Mouse (Mus musculus): ENCODE results near the gene Tnxb. TPM values are rescaled to one million over a fixed set of nuclear protein-coding genes. Genes with fewer than 3 reads are reported as not detected.
"Not testable (repeated sequence)": the region's sequence is repeated elsewhere in the genome, so short reads cannot be mapped to it uniquely, and the experiment has no call there.

Tnxb gene
- polyA plus RNA-seq, 1 experiment from 2014 or later = not detected

DNA sequence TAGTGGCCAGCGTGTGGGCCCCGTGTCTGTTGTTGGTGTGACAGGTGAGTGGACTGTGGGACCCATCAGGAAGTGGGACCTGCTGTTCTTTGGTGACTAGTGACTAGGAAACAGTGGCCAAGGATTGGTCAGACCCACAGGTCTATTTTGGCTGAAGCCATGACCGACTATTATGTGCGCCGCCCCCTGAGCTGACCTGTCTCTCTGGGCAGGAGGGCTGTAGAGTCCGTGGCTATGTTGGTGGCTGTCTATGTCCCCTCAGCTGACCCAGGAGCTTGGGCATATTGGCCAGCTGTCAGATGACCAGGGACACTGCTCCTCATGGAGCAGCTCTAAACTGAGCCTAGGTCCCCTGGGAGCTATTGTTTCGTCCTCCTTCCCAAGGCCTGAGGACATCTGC is 18.6 kb downstream of the Tnxb start:
- H3K36me3 ChIP-seq (ENCODE audit: control insufficient read depth, insufficient read depth, low read length) = no peaks in the 10 kb centered on the region
- no peak overlapping the region for H3K9ac ChIP-seq (ENCODE audit: low read length)
- no peaks in the 10 kb centered on the region for H3K4me1 ChIP-seq (ENCODE audit: control insufficient read depth, insufficient read depth, low read length)
- H3K4me2 ChIP-seq (ENCODE audit: low read depth, severe bottlenecking) = no peak overlapping the region
- no peak overlapping the region for H3K4me3 ChIP-seq (ENCODE audit: low read depth, low read length)
- 88% methylated on average over 7 of the region's 7 CpGs for WGBS
- H3K27me3 ChIP-seq (ENCODE audit: control insufficient read depth, insufficient read depth, low read length) = no peaks in the 10 kb centered on the region
- no peaks in the 10 kb centered on the region for H3K9me3 ChIP-seq (ENCODE audit: control insufficient read depth, low read length)
- DNase-seq (ENCODE audit: low spot score) (no peak), ATAC-seq (ENCODE audit: insufficient number of reproducible peaks, low FRiP score, low TSS enrichment, low read depth) (no peak)
- no peak overlapping the region for H3K27ac ChIP-seq (replicated peaks; ENCODE audit: low read depth, low read length)

DNA sequence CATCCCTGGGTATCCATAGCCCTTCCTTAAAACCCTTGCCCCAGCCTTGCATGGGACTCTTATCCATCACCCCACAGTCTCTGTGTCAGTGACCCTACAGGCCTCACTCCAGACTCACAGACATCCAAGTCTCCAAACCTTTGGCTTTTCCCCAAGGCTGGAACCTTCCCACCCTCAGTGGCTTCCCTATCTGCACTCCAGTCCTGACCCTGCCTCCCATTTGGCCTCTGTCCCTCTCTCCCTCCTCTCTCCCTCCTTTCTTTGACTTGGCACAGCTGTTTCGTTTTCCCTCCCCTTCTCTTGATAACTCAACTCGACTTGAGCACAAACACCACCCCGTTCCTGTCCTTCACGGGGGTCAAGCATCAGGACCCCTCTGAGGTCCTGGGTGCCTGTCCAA is 20.1 kb downstream of the Tnxb start:
- H3K4me1 ChIP-seq (ENCODE audit: control insufficient read depth, insufficient read depth, low read length) = no peaks in the 10 kb centered on the region
- no peak overlapping the region for H3K27ac ChIP-seq (replicated peaks; ENCODE audit: low read depth, low read length)
- H3K9me3 ChIP-seq (ENCODE audit: control insufficient read depth, low read length) = no peaks in the 10 kb centered on the region
- WGBS = 66% methylated on average over 4 of the region's 4 CpGs
- H3K4me2 ChIP-seq (ENCODE audit: low read depth, severe bottlenecking) = no peak overlapping the region
- DNase-seq (ENCODE audit: low spot score) = no peak
- no peaks in the 10 kb centered on the region for H3K36me3 ChIP-seq (ENCODE audit: control insufficient read depth, insufficient read depth, low read length)
- no peaks in the 10 kb centered on the region for H3K27me3 ChIP-seq (ENCODE audit: control insufficient read depth, insufficient read depth, low read length)
- no peak overlapping the region for H3K4me3 ChIP-seq (ENCODE audit: low read depth, low read length)
- no peak overlapping the region for H3K9ac ChIP-seq (ENCODE audit: low read length)
- ATAC-seq (ENCODE audit: insufficient number of reproducible peaks, low FRiP score, low TSS enrichment, low read depth) = no peak

DNA sequence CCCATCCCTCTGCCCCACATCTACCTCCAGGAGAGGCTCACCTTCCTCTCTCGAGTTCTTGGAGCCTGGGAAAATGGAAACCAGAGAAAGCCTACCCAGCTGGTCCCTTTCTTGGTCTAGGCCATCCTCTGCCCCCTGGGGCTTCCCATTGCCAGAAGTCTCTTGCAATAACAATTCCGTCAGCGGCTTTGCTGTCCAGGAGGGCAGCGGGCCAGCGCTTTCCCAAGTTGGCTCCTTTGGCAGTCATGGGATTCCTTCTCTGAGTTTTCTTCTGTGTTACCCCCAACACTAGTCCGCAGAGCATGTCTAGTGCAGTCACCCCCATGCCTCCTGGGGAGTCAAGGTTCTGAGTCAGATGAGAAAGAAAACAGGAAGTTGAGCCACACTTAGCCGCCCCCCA is 22.6 kb downstream of the Tnxb start:
- DNase-seq (ENCODE audit: low spot score) (no peak), ATAC-seq (ENCODE audit: insufficient number of reproducible peaks, low FRiP score, low TSS enrichment, low read depth) (no peak)
- H3K36me3 ChIP-seq (ENCODE audit: control insufficient read depth, insufficient read depth, low read length) = no peaks in the 10 kb centered on the region
- no peak overlapping the region for H3K4me2 ChIP-seq (ENCODE audit: low read depth, severe bottlenecking)
- no peak overlapping the region for H3K4me3 ChIP-seq (ENCODE audit: low read depth, low read length)
- H3K9ac ChIP-seq (ENCODE audit: low read length) = no peak overlapping the region
- no peaks in the 10 kb centered on the region for H3K4me1 ChIP-seq (ENCODE audit: control insufficient read depth, insufficient read depth, low read length)
- H3K27ac ChIP-seq (replicated peaks; ENCODE audit: low read depth, low read length) = no peak overlapping the region
- H3K27me3 ChIP-seq (ENCODE audit: control insufficient read depth, insufficient read depth, low read length) = no peaks in the 10 kb centered on the region
- 74% methylated on average over 7 of the region's 7 CpGs for WGBS
- no peaks in the 10 kb centered on the region for H3K9me3 ChIP-seq (ENCODE audit: control insufficient read depth, low read length)

DNA sequence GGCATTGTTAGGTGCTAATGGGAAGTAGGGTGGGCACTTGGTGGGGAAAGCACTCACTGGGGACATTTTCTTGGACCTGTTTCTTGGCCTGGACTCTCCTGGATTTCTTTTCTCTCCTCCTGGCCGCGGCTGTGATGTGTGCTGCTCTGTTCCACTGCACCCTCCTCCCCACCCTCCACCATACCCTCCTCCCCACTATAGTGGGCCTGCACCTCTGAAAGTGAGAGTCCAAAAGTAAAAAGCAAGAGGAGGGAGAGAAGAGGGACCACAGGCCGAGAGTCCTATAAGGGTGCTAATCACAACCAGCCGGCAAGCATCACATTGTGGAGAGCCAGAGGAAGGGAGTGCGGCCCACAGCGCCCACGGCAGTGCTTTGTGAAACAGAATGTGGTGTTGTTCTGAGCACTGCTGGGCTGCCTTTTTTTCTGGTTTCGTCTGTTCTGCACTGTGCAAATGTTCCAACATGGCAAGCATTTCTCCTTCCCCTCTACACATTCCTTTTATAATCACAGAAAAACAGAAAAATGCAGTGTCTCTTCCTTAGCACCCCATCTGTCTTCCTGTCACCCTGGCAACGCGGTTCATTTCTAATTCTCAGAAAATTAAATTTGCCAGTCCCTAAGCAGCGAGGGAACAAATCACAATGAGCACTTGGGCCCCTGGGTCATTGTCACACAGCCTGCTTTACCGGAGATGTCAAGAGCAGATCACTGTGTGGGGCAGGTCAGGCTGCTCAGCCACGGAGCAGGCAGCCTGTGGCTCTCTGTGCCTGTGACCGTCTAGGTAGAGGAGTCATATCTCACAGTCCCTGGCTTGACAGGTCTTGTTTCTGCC is 29.5 kb downstream of the Tnxb start:
- H3K36me3 ChIP-seq (ENCODE audit: control insufficient read depth, insufficient read depth, low read length) = no peaks in the 10 kb centered on the region
- no peaks in the 10 kb centered on the region for H3K27me3 ChIP-seq (ENCODE audit: control insufficient read depth, insufficient read depth, low read length)
- H3K4me1 ChIP-seq (ENCODE audit: control insufficient read depth, insufficient read depth, low read length) = peaks cover 4% of the 10 kb centered on the region; the same call in 1 of the 2 replicates
- H3K4me2 ChIP-seq (ENCODE audit: low read depth, severe bottlenecking) = no peak overlapping the region
- DNase-seq (ENCODE audit: low spot score) = peak; percentile 44
- no peaks in the 10 kb centered on the region for H3K9me3 ChIP-seq (ENCODE audit: control insufficient read depth, low read length)
- WGBS = 46% methylated on average over 14 of the region's 14 CpGs
- H3K27ac ChIP-seq (replicated peaks; ENCODE audit: low read depth, low read length) = no peak overlapping the region; the same call in 1 of the 2 replicates
- ATAC-seq (ENCODE audit: insufficient number of reproducible peaks, low FRiP score, low TSS enrichment, low read depth) = 0 out of 2 replicates have a peak, but pooled peaks have one; percentile 31
- H3K9ac ChIP-seq (ENCODE audit: low read length) = no peak overlapping the region
- H3K4me3 ChIP-seq (ENCODE audit: low read depth, low read length) = no peak overlapping the region

DNA sequence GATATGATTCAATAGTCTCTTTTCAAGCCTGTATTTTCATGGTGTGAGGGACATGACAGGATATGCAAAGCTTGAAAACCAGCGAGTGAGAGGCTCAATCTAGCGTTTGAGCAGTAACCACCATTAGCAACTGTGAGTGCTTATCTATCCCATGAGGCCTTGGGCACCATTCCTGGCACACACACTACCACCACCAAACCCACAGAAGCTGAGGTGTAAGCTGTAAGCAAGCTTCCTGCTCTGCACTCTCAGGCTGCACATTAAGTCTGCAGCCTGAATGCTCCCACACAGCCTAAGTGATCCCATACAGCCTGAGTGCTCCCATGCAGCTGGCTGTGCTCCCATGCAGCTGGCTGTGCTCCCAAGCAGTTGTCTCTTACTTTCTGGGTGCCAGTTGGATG is 30.3 kb downstream of the Tnxb start:
- ATAC-seq (ENCODE audit: insufficient number of reproducible peaks, low FRiP score, low TSS enrichment, low read depth) (no peak), DNase-seq (ENCODE audit: low spot score) (no peak)
- 76% methylated on average over 2 of the region's 2 CpGs for WGBS
- H3K4me1 ChIP-seq (ENCODE audit: control insufficient read depth, insufficient read depth, low read length) = peaks cover 4% of the 10 kb centered on the region; the same call in 1 of the 2 replicates
- H3K36me3 ChIP-seq (ENCODE audit: control insufficient read depth, insufficient read depth, low read length) = no peaks in the 10 kb centered on the region
- no peak overlapping the region for H3K27ac ChIP-seq (replicated peaks; ENCODE audit: low read depth, low read length)
- no peak overlapping the region for H3K4me3 ChIP-seq (ENCODE audit: low read depth, low read length)
- H3K27me3 ChIP-seq (ENCODE audit: control insufficient read depth, insufficient read depth, low read length) = no peaks in the 10 kb centered on the region
- no peaks in the 10 kb centered on the region for H3K9me3 ChIP-seq (ENCODE audit: control insufficient read depth, low read length)
- H3K4me2 ChIP-seq (ENCODE audit: low read depth, severe bottlenecking) = no peak overlapping the region
- no peak overlapping the region for H3K9ac ChIP-seq (ENCODE audit: low read length)

DNA sequence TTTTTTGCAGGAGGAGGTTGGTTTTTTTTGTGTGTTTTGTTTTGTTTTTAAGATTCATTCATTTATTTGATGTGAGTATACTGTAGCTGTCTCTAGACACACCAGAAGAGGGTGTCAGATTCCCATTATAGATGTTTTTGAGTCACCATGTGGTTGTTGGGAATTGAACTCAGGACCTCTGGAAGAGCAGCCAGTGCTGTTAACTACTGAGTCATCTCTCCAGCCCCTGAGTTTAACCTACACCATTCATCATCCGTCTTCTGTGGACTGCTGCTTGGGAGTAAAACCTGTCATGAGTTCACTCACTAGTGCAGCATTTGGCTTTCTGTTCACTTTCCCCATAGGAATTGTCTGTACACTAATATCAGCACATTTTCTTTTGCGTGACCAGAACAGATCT is 36.1 kb downstream of the Tnxb start:
- whole genome bisulfite sequencing = 86% methylated on average over 2 of the region's 2 CpGs
- not testable (repeated sequence) for ATAC-seq (ENCODE audit: insufficient number of reproducible peaks, low FRiP score, low TSS enrichment, low read depth); H3K9ac ChIP-seq (ENCODE audit: low read length)

DNA sequence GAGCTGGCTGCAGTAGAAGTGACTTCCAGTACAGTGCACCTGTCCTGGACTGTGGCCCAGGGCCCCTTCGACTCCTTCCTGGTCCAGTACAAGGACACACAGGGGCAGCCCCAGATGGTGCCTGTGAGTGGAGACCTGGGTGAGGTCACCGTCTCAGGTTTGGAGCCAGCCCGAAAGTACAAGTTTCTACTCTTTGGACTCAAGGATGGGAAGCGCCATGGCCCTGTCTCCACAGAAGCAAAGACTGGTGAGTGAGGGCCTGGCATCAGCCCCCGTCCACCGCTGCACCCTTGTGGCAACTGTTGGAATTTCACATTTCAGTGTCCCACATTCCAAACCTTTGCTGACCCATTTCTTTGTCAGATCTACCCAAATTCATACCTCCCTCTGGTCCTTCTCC is 42.6 kb downstream of the Tnxb start:
- no peak for ATAC-seq (ENCODE audit: insufficient number of reproducible peaks, low FRiP score, low TSS enrichment, low read depth)
- Histone ChIP-seq H3K9me3 (ENCODE audit: control insufficient read depth, low read length) (no peaks in the 10 kb centered on the region), H3K27ac (replicated peaks; ENCODE audit: low read depth, low read length) (no peak overlapping the region), H3K4me1 (ENCODE audit: control insufficient read depth, insufficient read depth, low read length) (no peaks in the 10 kb centered on the region), H3K27me3 (ENCODE audit: control insufficient read depth, insufficient read depth, low read length) (no peaks in the 10 kb centered on the region), H3K36me3 (ENCODE audit: control insufficient read depth, insufficient read depth, low read length) (no peaks in the 10 kb centered on the region), H3K4me3 (ENCODE audit: low read depth, low read length) (no peak overlapping the region), H3K9ac (ENCODE audit: low read length) (no peak overlapping the region), H3K4me2 (ENCODE audit: low read depth, severe bottlenecking) (no peak overlapping the region)
- 47% methylated on average over 6 of the region's 6 CpGs for WGBS
- peak; percentile 72 for DNase-seq (ENCODE audit: low spot score)

More for the DNA sequence above, 36.1 kb downstream of the Tnxb start:
- H3K4me2 ChIP-seq (ENCODE audit: low read depth, severe bottlenecking); H3K4me1 ChIP-seq (ENCODE audit: control insufficient read depth, insufficient read depth, low read length); H3K27ac ChIP-seq (replicated peaks; ENCODE audit: low read depth, low read length); H3K4me3 ChIP-seq (ENCODE audit: low read depth, low read length); H3K9me3 ChIP-seq (ENCODE audit: control insufficient read depth, low read length); H3K36me3 ChIP-seq (ENCODE audit: control insufficient read depth, insufficient read depth, low read length); H3K27me3 ChIP-seq (ENCODE audit: control insufficient read depth, insufficient read depth, low read length); DNase-seq (ENCODE audit: low spot score): not testable (repeated sequence)

DNA sequence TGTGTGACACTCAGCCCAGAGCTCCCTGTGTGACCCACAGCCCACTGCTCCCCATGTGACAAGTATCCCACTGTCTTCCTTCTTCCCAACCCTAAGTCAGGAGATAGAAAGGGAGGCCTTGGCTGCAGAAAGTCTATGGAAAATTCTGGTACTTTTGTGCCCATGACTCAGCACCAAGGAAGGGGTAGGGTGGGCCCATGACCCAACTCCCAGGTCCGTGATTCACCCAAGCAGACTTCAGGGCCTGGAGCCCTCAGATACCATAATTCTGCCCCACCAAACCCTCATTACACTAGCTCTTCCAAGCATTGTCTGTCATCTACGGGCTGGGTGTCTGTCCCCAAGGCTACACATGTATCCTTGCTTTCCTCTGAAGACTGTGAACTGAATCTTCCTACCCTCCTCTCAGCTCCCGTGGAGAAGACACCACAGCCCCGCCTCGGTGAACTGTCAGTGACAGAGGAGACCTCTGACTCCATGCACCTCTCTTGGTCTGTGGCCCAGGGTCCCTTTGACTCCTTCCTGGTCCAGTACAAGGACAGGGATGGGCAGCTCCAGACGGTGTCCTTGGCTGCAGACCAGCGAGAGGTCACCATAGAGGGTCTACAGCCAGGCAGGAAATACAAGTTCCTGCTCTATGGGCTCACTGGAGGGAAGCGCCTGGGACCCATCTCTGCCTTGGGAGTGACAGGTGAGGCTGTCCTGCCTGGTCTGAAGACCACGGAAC is 44.0 kb downstream of the Tnxb start:
- not testable (repeated sequence) for H3K4me3 ChIP-seq (ENCODE audit: low read depth, low read length); H3K4me1 ChIP-seq (ENCODE audit: control insufficient read depth, insufficient read depth, low read length); H3K9me3 ChIP-seq (ENCODE audit: control insufficient read depth, low read length); ATAC-seq (ENCODE audit: insufficient number of reproducible peaks, low FRiP score, low TSS enrichment, low read depth); H3K36me3 ChIP-seq (ENCODE audit: control insufficient read depth, insufficient read depth, low read length); H3K27me3 ChIP-seq (ENCODE audit: control insufficient read depth, insufficient read depth, low read length); H3K27ac ChIP-seq (replicated peaks; ENCODE audit: low read depth, low read length); H3K9ac ChIP-seq (ENCODE audit: low read length); DNase-seq (ENCODE audit: low spot score); H3K4me2 ChIP-seq (ENCODE audit: low read depth, severe bottlenecking)
- 85% methylated on average over 9 of the region's 9 CpGs for WGBS
